Mouse (Mus musculus) lung, embryonic 16.5 days (tissue): ENCODE measurements at regions not wholly inside any gene's neighbourhood (a gene's known extent, or its start where the extent isn't known, plus 50 kb on each side); places are given as distances from the start of the nearest gene placed in this dataset.

Source experiments
- ATAC-seq: fragments of 200-750 bp; cut with Nextera tagmentation; 2 replicates; pipeline ENCODE4 v1.8.0; 2017; ENCODE audit warnings: low read depth, mild to moderate bottlenecking, moderate library complexity
- H3K27ac ChIP-seq: fragments of 300-500 bp; sonication (generic); 2 replicates; pipeline ENCODE4 v1.5.1; 2014; ENCODE audit warnings: mild to moderate bottlenecking, control low read depth, low read length
- H3K27me3 ChIP-seq: fragments of 300-500 bp; sonication (generic); 2 replicates; pipeline ENCODE4 v1.6.1; 2014; ENCODE audit warnings: low read depth, low read length, mixed read lengths; ENCODE audit not compliant: control insufficient read depth, insufficient read depth
- H3K36me3 ChIP-seq: fragments of 300-500 bp; sonication (generic); 2 replicates; pipeline ENCODE4 v1.6.1; 2014; ENCODE audit warnings: low read length; ENCODE audit not compliant: control insufficient read depth, insufficient read depth
- H3K4me1 ChIP-seq: fragments of 300-500 bp; sonication (generic); replicated peaks from 2 replicates; pipeline ENCODE4 v1.6.1; 2014; ENCODE audit warnings: low read length, mixed read lengths; ENCODE audit not compliant: control insufficient read depth, insufficient read depth
- H3K4me2 ChIP-seq: fragments of 300-500 bp; sonication (generic); 2 replicates; pipeline ENCODE4 v1.6.1; 2014; ENCODE audit warnings: low read depth, low read length, control low read depth
- H3K4me3 ChIP-seq: fragments of 300-500 bp; sonication (generic); 2 replicates; pipeline ENCODE4 v1.5.1; 2014; ENCODE audit warnings: mild to moderate bottlenecking, low read length, control low read depth
- H3K9ac ChIP-seq: fragments of 300-500 bp; sonication (generic); 2 replicates; pipeline ENCODE4 v1.6.1; 2014; ENCODE audit warnings: low read length, control low read depth
- H3K9me3 ChIP-seq: fragments of 300-500 bp; sonication (generic); 2 replicates; pipeline ENCODE4 v1.6.1; 2016; ENCODE audit warnings: low read length; ENCODE audit not compliant: control insufficient read depth
- WGBS: fragments of 180-500 bp; shearing (Covaris S2); extraction: QIAGEN DNeasy Blood & Tissue Kit; methylation state at CpG from one replicate; pipeline ENCODE4 v1.1.7; 2014; 5-methylcytosine and 5-hydroxymethylcytosine counted together

DNA sequence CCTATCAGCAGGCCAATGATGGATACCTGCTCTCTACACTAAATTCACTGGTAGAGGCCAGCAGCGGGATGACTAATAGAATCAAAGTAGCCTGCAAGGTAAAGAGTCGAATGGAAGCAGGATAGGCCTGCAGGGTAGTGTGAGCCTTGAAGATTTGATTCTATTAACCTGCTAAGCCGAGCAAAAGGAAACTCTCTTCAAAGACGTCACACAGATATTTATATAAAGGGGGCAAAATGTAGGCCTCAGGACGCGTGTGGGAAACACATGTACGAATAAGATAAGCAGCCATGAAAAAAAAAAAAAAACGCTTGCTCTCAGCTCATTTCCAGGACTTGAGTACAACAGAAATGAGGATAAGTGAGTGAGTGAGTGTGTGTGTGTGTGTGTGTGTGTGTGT lies 138.4 kb upstream of the D7Ertd443e start:
- H3K27me3 ChIP-seq = no peaks in the 10 kb centered on the region
- no peaks in the 10 kb centered on the region for H3K4me1 ChIP-seq
- no peak overlapping the region for H3K4me3 ChIP-seq
- no peaks in the 10 kb centered on the region for H3K36me3 ChIP-seq
- WGBS = 40% methylated on average over 8 of the region's 8 CpGs
- ATAC-seq = no peak
- H3K4me2 ChIP-seq = no peak overlapping the region
- H3K9me3 ChIP-seq = no peaks in the 10 kb centered on the region
- no peak overlapping the region for H3K27ac ChIP-seq
- no peak overlapping the region for H3K9ac ChIP-seq

DNA sequence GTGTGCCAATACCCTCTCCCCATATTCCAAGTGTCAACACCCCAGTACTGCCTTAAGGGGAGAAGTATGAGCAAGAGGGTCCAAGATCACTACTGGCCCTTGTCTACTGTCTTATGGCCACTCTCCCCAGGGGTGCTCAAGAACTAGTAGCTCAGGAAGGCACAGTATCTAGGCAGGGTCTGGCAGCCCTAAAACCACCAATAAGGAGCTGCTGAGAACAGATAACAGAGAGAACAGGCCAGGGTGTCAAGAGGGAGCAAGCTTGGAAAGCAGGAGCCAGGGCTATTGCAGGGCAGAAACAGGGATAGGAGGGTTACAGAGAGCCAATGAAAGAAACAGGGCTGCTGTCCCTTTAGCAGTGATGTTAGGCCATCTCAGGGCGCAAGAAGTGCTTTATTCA lies 139.6 kb upstream of the D7Ertd443e start:
- Histone ChIP-seq H3K9ac (no peak overlapping the region), H3K36me3 (no peaks in the 10 kb centered on the region), H3K9me3 (no peaks in the 10 kb centered on the region), H3K27ac (no peak overlapping the region), H3K4me1 (no peaks in the 10 kb centered on the region), H3K4me2 (no peak overlapping the region), H3K4me3 (no peak overlapping the region), H3K27me3 (no peaks in the 10 kb centered on the region)
- ATAC-seq = no peak
- WGBS = 88% methylated on average over 1 of the region's 1 CpGs

DNA sequence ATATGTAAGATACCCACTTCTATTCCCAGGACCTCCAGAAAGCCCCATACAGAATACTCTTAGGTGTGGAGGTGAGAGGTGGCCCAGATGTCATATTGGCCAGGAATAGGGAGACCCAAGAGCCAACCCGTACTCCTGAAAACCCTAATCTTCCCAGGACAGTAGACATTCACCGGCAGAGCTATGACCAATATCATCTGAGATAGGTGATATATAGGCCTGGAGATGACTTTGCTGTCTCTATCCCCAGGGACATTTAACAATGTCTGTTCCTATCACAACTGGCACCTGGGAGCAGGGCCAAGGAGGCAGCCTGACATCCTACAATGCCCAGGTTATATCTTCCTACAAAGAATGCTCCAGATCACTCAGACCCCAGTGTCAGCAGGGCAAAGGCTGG lies 140.0 kb upstream of the D7Ertd443e start:
- no peaks in the 10 kb centered on the region for H3K36me3 ChIP-seq
- no peak overlapping the region for H3K4me3 ChIP-seq
- no peaks in the 10 kb centered on the region for H3K4me1 ChIP-seq
- no peak for ATAC-seq
- H3K27me3 ChIP-seq = no peaks in the 10 kb centered on the region
- H3K27ac ChIP-seq = no peak overlapping the region
- H3K9ac ChIP-seq = no peak overlapping the region
- 90% methylated on average over 2 of the region's 2 CpGs for WGBS
- no peaks in the 10 kb centered on the region for H3K9me3 ChIP-seq
- no peak overlapping the region for H3K4me2 ChIP-seq

DNA sequence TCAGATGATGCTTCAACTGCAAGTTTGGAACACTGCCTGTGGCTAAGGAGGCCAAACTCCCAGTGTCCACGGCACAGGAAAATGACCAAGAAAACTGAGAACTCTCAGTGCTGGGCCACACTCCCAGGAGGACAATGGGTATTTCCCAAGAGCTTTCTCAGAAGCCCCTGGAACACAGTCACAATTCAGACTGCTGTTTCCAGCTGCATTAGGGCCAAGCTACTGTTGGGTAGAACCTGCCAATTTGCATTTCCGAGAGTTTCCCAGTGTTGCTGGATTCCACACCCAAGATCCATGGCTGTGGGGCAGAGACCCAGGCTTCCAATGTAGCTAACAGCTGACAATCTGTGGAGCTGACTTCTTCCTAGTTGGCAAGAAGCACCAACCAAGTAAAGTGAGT lies 141.9 kb upstream of the D7Ertd443e start:
- no peaks in the 10 kb centered on the region for H3K9me3 ChIP-seq
- H3K4me3 ChIP-seq = no peak overlapping the region
- 64% methylated on average over 2 of the region's 2 CpGs for WGBS
- no peak for ATAC-seq
- no peaks in the 10 kb centered on the region for H3K4me1 ChIP-seq
- H3K9ac ChIP-seq = no peak overlapping the region
- H3K36me3 ChIP-seq = no peaks in the 10 kb centered on the region
- no peak overlapping the region for H3K4me2 ChIP-seq
- no peaks in the 10 kb centered on the region for H3K27me3 ChIP-seq
- H3K27ac ChIP-seq = no peak overlapping the region

DNA sequence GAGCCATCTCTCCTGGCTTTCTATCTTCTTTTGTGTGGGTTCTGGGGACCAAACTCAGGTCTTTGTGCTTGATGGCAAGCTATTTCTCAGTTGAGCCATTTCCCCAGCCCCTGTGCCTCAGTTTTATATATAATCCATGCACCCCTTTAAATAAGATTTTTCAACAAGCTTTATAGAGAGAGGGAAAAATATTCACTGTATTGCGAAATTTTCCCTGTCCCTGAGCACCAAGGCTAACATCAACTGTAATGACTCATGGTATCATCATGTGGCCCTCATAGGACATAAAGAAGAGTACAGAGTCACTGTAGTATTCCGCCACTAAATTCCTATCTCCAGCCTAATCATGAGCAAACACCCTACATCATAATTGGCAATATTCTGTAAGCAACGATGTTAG lies 142.4 kb upstream of the Dock1 start:
- Histone ChIP-seq H3K4me2 (no peak overlapping the region), H3K4me3 (no peak overlapping the region), H3K9ac (no peak overlapping the region), H3K27ac (no peak overlapping the region), H3K27me3 (no peaks in the 10 kb centered on the region), H3K4me1 (no peaks in the 10 kb centered on the region), H3K36me3 (no peaks in the 10 kb centered on the region), H3K9me3 (no peaks in the 10 kb centered on the region)
- 86% methylated on average over 3 of the region's 3 CpGs for WGBS
- ATAC-seq = no peak

DNA sequence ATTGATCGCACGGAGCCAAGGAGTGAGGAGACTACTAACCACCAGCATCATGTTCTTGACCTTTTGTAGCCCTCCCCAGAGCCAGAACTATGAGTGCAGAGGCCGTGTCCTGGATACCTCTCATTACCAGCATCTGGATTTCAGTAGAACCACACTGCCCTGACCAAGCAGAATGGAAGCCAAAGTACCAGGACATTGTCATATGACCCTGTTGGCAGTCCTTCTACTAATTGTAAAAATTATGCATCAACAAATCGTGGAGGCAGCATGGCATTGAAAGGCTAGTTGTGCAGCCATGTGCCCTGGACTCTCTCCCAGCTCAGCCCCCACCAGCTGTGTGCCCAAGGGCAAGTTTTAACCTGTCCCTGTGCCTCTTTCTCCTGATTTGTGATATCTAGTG lies 135.6 kb upstream of the Dock1 start:
- Histone ChIP-seq H3K4me1 (no peaks in the 10 kb centered on the region), H3K27me3 (no peaks in the 10 kb centered on the region), H3K9ac (no peak overlapping the region), H3K9me3 (no peaks in the 10 kb centered on the region), H3K27ac (no peak overlapping the region), H3K4me3 (no peak overlapping the region), H3K4me2 (no peak overlapping the region), H3K36me3 (no peaks in the 10 kb centered on the region)
- no peak for ATAC-seq
- WGBS = 80% methylated on average over 4 of the region's 4 CpGs

DNA sequence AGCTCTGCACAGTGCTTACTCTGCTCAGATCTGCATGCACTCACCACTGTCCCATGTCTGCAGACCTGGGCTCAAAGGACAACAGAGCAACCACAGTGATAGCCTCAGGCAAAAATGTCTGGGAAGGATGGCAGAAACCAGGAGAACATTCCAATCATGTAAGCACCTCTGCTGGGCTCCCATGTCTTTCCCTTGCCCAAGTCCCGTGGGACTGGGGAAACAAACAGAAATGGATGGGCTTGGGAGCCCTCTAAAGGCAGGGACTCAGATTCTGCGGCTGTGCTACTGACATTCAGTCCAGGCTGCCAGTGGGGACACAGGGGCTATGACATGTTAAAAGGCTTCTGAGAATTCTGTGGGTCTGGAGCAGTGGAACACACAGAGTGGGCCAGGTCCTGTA lies 128.8 kb upstream of the Dock1 start:
- WGBS = 42% methylated on average over 2 of the region's 2 CpGs
- no peak overlapping the region for H3K27ac ChIP-seq
- H3K4me1 ChIP-seq = no peaks in the 10 kb centered on the region
- ATAC-seq = no peak
- H3K9me3 ChIP-seq = no peaks in the 10 kb centered on the region
- no peaks in the 10 kb centered on the region for H3K27me3 ChIP-seq
- no peak overlapping the region for H3K4me3 ChIP-seq
- no peak overlapping the region for H3K9ac ChIP-seq
- no peak overlapping the region for H3K4me2 ChIP-seq
- no peaks in the 10 kb centered on the region for H3K36me3 ChIP-seq

DNA sequence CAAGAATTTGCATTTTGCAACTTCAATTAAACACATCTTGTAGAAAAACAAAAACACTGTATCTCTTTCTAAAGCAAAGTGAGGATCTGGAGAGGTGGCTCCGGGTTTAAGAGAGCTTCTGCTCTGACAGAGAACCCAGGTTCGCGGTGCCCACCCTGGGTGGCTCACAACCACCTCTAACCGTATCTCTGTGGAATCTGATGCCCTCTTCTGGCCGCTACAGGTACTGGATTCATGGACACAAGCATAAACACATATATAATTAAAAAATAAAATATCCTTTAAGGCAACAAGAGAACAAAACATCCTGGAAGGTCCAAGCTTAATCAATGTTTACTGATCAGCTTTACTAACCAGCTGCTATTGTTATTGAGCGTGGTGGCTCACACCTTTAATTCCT lies 124.3 kb upstream of the Dock1 start:
- no peaks in the 10 kb centered on the region for H3K36me3 ChIP-seq

DNA sequence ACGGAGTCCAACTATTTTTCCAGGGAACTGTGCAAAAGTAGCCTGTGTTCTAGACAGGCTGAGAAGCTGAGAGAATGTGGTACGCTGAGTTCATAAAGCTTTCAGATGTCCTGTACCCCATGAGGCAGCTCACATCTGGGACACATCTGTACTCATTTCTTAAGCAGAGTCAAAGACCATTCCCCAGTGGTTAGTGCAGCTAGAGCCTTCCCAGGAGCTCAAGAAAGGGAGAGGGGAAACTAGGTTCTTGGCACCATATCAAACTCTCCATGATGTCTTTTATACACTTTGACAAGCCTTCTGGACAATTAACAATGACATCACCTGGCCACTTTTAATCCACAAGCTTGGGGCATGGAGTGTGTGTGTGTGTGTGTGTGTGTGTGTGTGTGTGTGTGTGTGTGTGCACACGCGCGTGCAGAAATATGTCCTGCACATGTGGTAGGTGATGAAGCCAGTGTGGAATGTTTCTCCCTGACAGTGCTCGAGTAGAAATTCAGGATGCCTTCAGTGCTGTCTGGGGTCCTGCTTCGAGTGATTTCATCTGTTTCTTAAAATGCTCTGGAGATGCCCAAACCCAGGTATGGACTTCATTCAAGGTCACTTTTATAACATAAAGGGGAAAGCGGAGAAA lies 121.1 kb upstream of the Dock1 start:
- no peak for ATAC-seq
- no peaks in the 10 kb centered on the region for H3K27me3 ChIP-seq
- no peak overlapping the region for H3K4me2 ChIP-seq
- H3K27ac ChIP-seq = no peak overlapping the region
- WGBS = 68% methylated on average over 8 of the region's 8 CpGs
- no peaks in the 10 kb centered on the region for H3K36me3 ChIP-seq
- H3K4me1 ChIP-seq = peaks cover 18% of the 10 kb centered on the region
- H3K9ac ChIP-seq = no peak overlapping the region
- no peak overlapping the region for H3K4me3 ChIP-seq
- H3K9me3 ChIP-seq = no peaks in the 10 kb centered on the region

More for the DNA sequence above, 124.3 kb upstream of the Dock1 start:
- Histone ChIP-seq H3K9ac (no peak overlapping the region), H3K4me3 (no peak overlapping the region), H3K4me1 (peaks cover 10% of the 10 kb centered on the region), H3K27me3 (no peaks in the 10 kb centered on the region), H3K27ac (no peak overlapping the region), H3K9me3 (no peaks in the 10 kb centered on the region), H3K4me2 (no peak overlapping the region)
- 76% methylated on average over 6 of the region's 6 CpGs for WGBS
- no peak for ATAC-seq
